Mouse (Mus musculus) forebrain, postnatal 0 days (tissue): ENCODE measurements around the gene Rdh14. TPM values are rescaled to one million over a fixed set of nuclear protein-coding genes. Genes with fewer than 3 reads are reported as not detected.

Source experiments
- ATAC-seq: fragments of 200-750 bp; cut with Nextera tagmentation; 2 replicates; pipeline ENCODE4 v1.8.0; 2017; ENCODE audit warnings: mild to moderate bottlenecking, moderate library complexity
- DNase-seq: peaks from one replicate; pipeline ENCODE4 v3.0.0-alpha.2; 2015
- H3K27ac ChIP-seq: fragments of 300-500 bp; sonication (generic); 2 replicates; pipeline ENCODE4 v1.5.1; 2014; ENCODE audit warnings: low read depth, mild to moderate bottlenecking, antibody characterized with exemption, low read length, moderate library complexity, mixed read lengths
- H3K27me3 ChIP-seq: fragments of 300-500 bp; sonication (generic); 2 replicates; pipeline ENCODE4 v1.6.1; 2014; ENCODE audit warnings: mild to moderate bottlenecking, low read length, mixed read lengths; ENCODE audit not compliant: insufficient read depth
- H3K36me3 ChIP-seq: fragments of 300-500 bp; sonication (generic); 2 replicates; pipeline ENCODE4 v1.6.1; 2014; ENCODE audit warnings: mild to moderate bottlenecking, moderate library complexity; ENCODE audit not compliant: insufficient read depth
- H3K4me1 ChIP-seq: fragments of 300-500 bp; sonication (generic); 2 replicates; pipeline ENCODE4 v1.6.1; 2014; ENCODE audit warnings: antibody characterized with exemption; ENCODE audit not compliant: insufficient read depth
- H3K4me2 ChIP-seq: fragments of 300-500 bp; sonication (generic); 2 replicates; pipeline ENCODE4 v1.6.1; 2014; ENCODE audit warnings: low read depth, mild to moderate bottlenecking, moderate library complexity
- H3K4me3 ChIP-seq: fragments of 300-500 bp; sonication (generic); 2 replicates; pipeline ENCODE4 v1.5.1; 2014; ENCODE audit warnings: low read depth, low read length, mixed read lengths
- H3K9ac ChIP-seq: fragments of 300-500 bp; sonication (generic); 2 replicates; pipeline ENCODE4 v1.6.1; 2014; ENCODE audit warnings: mild to moderate bottlenecking
- H3K9me3 ChIP-seq: fragments of 300-500 bp; sonication (generic); 2 replicates; pipeline ENCODE4 v1.6.1; 2016; ENCODE audit warnings: low read length
- CTCF ChIP-seq: sonication (generic); IDR thresholded peaks from 2 replicates; pipeline ENCODE4 v1.5.1; 2016; ENCODE audit warnings: antibody characterized with exemption, control low read depth, low read depth
- WGBS: fragments of 180-500 bp; shearing (Covaris S2); extraction: QIAGEN DNeasy Blood & Tissue Kit; methylation state at CpG from one replicate; pipeline ENCODE4 v1.1.7; 2014; 5-methylcytosine and 5-hydroxymethylcytosine counted together
- polyA plus RNA-seq: library from polyadenylated mRNA; unstranded; fragments of >200 nt; fragmentation: Nextera tagmentation; extraction: Ambion mirVana; gene quantifications from 2 replicates; pipeline ENCODE4 v1.2.1, GENCODE M21; 2015
- total RNA-seq: library from RNA; depleted of rRNA; stranded (reverse); fragments of >200 nt; gene quantifications from 2 replicates; pipeline ENCODE4 v1.2.3, GENCODE M21; 2014

Gene Rdh14
- total and polyA plus RNA-seq, 2 experiments from 2014 or later = 43.5 to 44.4 TPM

DNA sequence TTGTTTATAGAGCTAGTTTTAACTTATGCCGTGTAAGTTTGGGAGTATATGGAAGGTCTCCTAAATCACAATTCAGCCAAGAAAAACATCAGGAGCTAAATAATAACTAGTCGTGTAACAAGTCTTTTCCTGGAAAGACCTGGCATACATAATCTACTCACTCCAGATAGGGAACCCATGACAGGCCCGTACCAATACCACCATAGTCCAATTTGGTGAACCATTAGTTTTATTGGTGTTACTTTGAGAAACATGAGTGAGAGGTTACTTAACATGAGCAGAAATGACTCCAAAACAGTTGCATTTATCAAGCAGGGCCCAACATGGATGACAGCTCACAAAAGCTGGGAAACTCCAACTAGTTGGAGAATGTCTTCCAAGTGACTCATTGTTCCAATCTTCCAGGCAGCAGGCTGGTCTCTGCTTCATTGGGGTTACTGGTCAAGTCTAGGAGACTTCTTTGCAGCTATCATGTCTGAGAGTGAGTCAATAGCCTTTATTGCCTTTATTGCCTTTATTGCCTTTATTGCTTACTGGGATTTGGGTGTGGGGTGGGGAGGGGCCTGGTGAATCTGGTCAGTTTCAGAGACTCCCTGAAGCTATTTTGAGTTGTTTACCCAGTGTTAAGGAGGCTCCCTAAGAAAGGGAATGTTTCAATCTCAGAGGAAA is 20.1 kb downstream of the Rdh14 start:
- no peak overlapping the region for H3K9ac ChIP-seq
- 94% methylated on average over 3 of the region's 3 CpGs for WGBS
- TF ChIP-seq CTCF = no peak
- H3K36me3 ChIP-seq = no peaks in the 10 kb centered on the region
- H3K27me3 ChIP-seq = no peaks in the 10 kb centered on the region
- H3K4me2 ChIP-seq = no peak overlapping the region
- H3K4me3 ChIP-seq = no peak overlapping the region
- H3K9me3 ChIP-seq = no peaks in the 10 kb centered on the region
- H3K27ac ChIP-seq = no peak overlapping the region
- H3K4me1 ChIP-seq = no peaks in the 10 kb centered on the region
- DNase-seq (no peak), ATAC-seq (no peak)

- 95% methylated on average over 1 of the region's 1 CpGs for WGBS
- H3K36me3 ChIP-seq = no peaks in the 10 kb centered on the region
- H3K27me3 ChIP-seq = no peaks in the 10 kb centered on the region
- no peak for TF ChIP-seq CTCF
- DNase-seq = no peak
- no peak overlapping the region for H3K27ac ChIP-seq
- H3K4me1 ChIP-seq = no peaks in the 10 kb centered on the region
- no peak for ATAC-seq
- H3K9me3 ChIP-seq = no peaks in the 10 kb centered on the region
- no peak overlapping the region for H3K9ac ChIP-seq
- H3K4me2 ChIP-seq = no peak overlapping the region
- no peak overlapping the region for H3K4me3 ChIP-seq
Measured at GRCm38 (mm10) chr12:10411453-10411852, 20.9 kb downstream of the Rdh14 start.

GRCm38 (mm10) chr12:10422347-10422746 is 31.8 kb downstream of the Rdh14 start:
- no peak for TF ChIP-seq CTCF
- ATAC-seq (no peak), DNase-seq (no peak)
- WGBS = 93% methylated on average over 3 of the region's 3 CpGs
- Histone ChIP-seq H3K4me3 (no peak overlapping the region), H3K36me3 (no peaks in the 10 kb centered on the region), H3K27ac (no peak overlapping the region), H3K4me1 (no peaks in the 10 kb centered on the region), H3K9me3 (no peaks in the 10 kb centered on the region), H3K27me3 (no peaks in the 10 kb centered on the region), H3K4me2 (no peak overlapping the region), H3K9ac (no peak overlapping the region)

DNA sequence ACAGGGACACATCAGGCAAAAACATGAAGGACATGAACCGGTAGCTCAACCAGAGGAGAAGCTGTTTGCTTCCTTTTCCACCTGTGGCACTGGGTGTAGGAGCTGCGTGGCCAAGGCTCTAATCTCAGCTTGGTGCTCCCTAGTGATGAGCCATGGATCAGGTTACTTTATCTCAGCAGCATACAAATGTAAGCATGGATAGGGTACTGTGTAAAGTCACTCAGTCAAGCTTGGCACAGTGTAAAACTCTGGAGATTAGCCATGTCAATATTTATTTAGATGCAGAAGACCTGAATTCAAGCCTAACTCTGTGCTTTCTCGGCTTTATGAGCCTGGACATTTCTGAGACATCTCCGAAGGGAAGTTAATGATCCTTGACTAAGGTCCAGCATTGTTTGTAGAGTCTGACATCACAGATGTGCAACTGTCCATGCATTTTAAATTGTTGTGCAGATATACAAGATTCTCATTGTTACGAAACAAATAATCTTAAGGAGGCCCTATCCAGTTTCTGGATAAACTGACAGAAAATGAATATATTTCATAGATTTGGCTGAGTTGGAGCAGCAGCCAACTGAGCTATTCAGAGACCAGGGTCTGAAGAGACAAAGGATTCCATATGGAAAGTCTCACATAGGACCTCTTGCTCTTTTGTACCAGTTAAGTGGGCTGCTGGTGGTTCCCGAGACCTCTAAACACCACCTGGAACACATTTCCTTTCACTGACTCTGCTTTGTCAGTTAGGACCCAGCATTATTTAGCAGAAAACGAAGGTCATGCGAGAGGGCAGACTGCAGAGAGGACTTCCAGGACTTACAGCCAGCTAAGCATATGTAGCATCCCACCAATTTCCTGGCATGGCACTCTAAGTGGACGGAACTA is 35.7 kb downstream of the Rdh14 start:
- Histone ChIP-seq H3K4me2 (no peak overlapping the region), H3K9me3 (no peaks in the 10 kb centered on the region), H3K27ac (no peak overlapping the region), H3K36me3 (no peaks in the 10 kb centered on the region), H3K4me3 (no peak overlapping the region), H3K9ac (no peak overlapping the region), H3K27me3 (no peaks in the 10 kb centered on the region), H3K4me1 (no peaks in the 10 kb centered on the region)
- DNase-seq (no peak), ATAC-seq (no peak)
- 66% methylated on average over 9 of the region's 9 CpGs for WGBS
- no peak for TF ChIP-seq CTCF

- H3K27ac ChIP-seq = no peak overlapping the region
Measured at GRCm38 (mm10) chr12:10430999-10431398, 40.4 kb downstream of the Rdh14 start.

DNA sequence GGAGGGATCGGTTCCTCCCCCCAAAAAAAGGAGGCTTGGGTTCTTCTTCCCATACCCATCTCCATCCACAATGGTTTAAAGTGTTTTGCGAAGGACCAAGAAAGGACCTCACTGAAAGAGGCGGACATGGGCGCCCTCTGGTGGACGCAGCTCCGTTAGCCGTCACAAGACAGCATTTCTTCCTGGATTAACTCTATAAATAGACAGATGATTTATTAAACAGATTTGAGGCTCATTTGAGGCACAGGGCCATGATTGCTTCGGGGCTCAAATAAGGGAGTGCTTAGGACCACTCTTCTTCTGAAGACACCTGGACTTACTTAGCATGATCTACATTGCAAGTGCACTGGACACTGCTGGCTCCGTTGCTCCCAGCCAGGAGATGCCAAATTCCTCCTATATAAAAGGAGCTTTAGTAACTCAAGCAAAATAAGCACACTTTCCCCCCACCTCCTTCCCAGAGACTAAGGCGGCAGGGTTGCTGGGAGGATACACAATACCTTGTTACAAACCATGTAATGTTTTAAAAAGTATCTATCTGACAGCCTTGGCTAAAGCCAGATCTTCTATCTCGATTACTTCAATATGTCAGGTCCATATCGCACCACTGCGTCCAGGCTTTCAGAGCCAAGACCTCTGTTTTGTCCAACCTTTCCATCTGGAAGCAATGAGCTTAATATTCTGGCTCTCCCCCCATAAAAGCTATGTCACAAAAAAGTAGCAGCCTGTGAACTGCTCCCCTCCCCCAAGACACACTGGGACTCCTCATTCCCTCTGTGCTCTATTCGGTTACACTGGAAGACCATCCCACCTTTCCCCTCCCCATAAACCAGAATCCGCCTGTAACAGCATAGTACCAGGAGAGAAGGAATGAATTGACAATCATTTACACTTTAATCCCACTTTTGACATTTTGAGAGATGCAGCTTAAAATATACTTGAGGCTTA is 47.8 kb downstream of the Rdh14 start:
- DNase-seq (peak; percentile 88), ATAC-seq (peak; percentile 86)
- no peak overlapping the region for H3K9ac ChIP-seq
- H3K9me3 ChIP-seq = no peaks in the 10 kb centered on the region
- H3K36me3 ChIP-seq = no peaks in the 10 kb centered on the region
- no peak overlapping the region for H3K27ac ChIP-seq
- H3K27me3 ChIP-seq = 0 out of 2 replicates have a peak, but pooled peaks cover 3% of the 10 kb centered on the region
- 28% methylated on average over 15 of the region's 15 CpGs for WGBS
- H3K4me3 ChIP-seq = no peak overlapping the region
- no peak overlapping the region for H3K4me2 ChIP-seq
- TF ChIP-seq CTCF = peak; percentile 92
- no peaks in the 10 kb centered on the region for H3K4me1 ChIP-seq

More at GRCm38 (mm10) chr12:10430999-10431398, 40.4 kb downstream of the Rdh14 start:
- Histone ChIP-seq H3K27me3 (no peaks in the 10 kb centered on the region), H3K36me3 (no peaks in the 10 kb centered on the region), H3K4me1 (no peaks in the 10 kb centered on the region), H3K4me3 (no peak overlapping the region), H3K9me3 (no peaks in the 10 kb centered on the region), H3K4me2 (no peak overlapping the region), H3K9ac (no peak overlapping the region)
- ATAC-seq (no peak), DNase-seq (no peak)
- no peak for TF ChIP-seq CTCF
- 92% methylated on average over 1 of the region's 1 CpGs for WGBS
